Mouse (Mus musculus) erythroblast, embryonic 14.5 days (primary cell): ENCODE results near the gene Fam129b. TPM values are rescaled to one million over a fixed set of nuclear protein-coding genes. Genes with fewer than 3 reads are reported as not detected.

Experiments used
- H3K27me3 ChIP-seq: 2 replicates; pipeline ENCODE4 v1.6.1; 2012; ENCODE audit warnings: inconsistent platforms; ENCODE audit not compliant: control insufficient read depth
- H3K36me3 ChIP-seq: 2 replicates; pipeline ENCODE4 v1.6.1; 2012; ENCODE audit warnings: mild to moderate bottlenecking, inconsistent platforms; ENCODE audit not compliant: control insufficient read depth
- H3K4me1 ChIP-seq: 2 replicates; pipeline ENCODE4 v1.6.1; 2012; ENCODE audit warnings: inconsistent platforms; ENCODE audit not compliant: control insufficient read depth
- H3K4me3 ChIP-seq: replicated peaks from 2 replicates; pipeline ENCODE3; 2012; ENCODE audit warnings: moderate library complexity, mild to moderate bottlenecking, inconsistent platforms
- H3K9me3 ChIP-seq: 2 replicates; pipeline ENCODE4 v1.6.1; 2012; ENCODE audit warnings: low read length, inconsistent platforms, mixed read lengths; ENCODE audit not compliant: control insufficient read depth
- GATA1 ChIP-seq: IDR thresholded peaks from 2 replicates; pipeline ENCODE4 v1.6.1; 2012; ENCODE audit warnings: low read length, inconsistent platforms, mixed read lengths
- TAL1 ChIP-seq: IDR thresholded peaks from 3 replicates; pipeline ENCODE4 v1.6.1; 2012; ENCODE audit warnings: low read length, inconsistent platforms, mixed read lengths
- polyA plus RNA-seq: library from polyadenylated mRNA; stranded (reverse); fragments of >175 nt; gene quantifications from 2 replicates; pipeline ENCODE4 v1.2.3, GENCODE M21; 2012

The Fam129b gene
- polyA plus RNA-seq, 1 experiment: 0.13 TPM

DNA sequence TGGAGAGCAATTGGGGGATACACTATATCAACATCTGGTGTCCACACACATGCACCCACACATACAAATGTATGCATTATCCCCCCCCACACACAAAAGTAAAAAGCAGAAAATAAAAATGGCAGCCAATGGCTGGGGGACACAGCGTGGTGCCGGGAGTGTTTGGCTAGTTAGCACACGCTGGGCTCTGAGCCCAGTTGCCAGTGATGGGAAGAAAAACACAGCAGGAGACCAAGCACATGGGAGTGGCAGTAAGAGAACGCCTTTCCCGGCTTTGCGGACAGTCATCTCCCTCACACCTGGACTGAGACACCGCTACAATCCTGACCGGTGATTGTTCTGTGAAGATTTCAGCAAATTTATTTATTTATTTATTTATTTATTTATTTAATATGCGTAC is 95.3 kb downstream of the Fam129b start:
- Histone ChIP-seq H3K9me3 (no peaks in the 10 kb centered on the region), H3K27me3 (no peaks in the 10 kb centered on the region), H3K4me3 (no peak overlapping the region), H3K36me3 (peaks cover 39% of the 10 kb centered on the region), H3K4me1 (peaks cover 24% of the 10 kb centered on the region)
- TF ChIP-seq GATA1 (no peak), TAL1 (no peak)

DNA sequence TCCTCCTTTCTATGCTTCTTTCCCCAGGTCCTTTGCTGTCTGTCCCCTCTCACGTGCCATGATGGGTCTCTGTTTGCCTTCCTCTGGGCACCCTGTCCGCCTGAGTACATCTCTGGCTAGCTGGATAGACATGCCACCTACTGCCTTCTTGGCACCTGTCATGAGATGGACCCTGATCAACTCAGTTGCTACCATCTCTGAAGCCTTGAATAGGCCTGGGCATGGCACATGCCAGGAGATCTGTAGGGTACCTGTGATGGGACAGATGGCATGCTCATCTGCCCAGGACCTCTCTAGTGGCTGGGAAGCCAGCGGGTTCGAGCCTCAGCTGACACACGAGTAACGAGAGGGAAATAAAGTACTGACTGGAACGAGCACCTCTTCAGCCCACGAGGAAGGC is 98.3 kb downstream of the Fam129b start:
- Histone ChIP-seq H3K36me3 (peaks cover 46% of the 10 kb centered on the region), H3K4me1 (peaks cover 23% of the 10 kb centered on the region), H3K9me3 (no peaks in the 10 kb centered on the region), H3K27me3 (no peaks in the 10 kb centered on the region), H3K4me3 (no peak overlapping the region)
- TF ChIP-seq TAL1 (no peak), GATA1 (no peak)

Other genes starting within 250 kb of the Fam129b start
- 0.60 and 0.69 TPM in 2 replicates for gene Eng, start 229.5 kb upstream of the Fam129b start, polyA plus RNA-seq
- 1.0 and 1.2 TPM in 2 replicates for gene Fpgs, start 172.0 kb upstream of the Fam129b start, polyA plus RNA-seq
- 6.1 and 10.2 TPM in 2 replicates for gene Cdk9, start 163.0 kb upstream of the Fam129b start, polyA plus RNA-seq
- gene Sh2d3c, start 155.1 kb upstream of the Fam129b start, polyA plus RNA-seq: 0.04 and 0.06 TPM in 2 replicates
- gene 6330409D20Rik, start 135.1 kb upstream of the Fam129b start, polyA plus RNA-seq: not detected in 2 replicates
- 1.5 and 2.4 TPM in 2 replicates for gene Tor2a, start 118.9 kb upstream of the Fam129b start, polyA plus RNA-seq
- 0.02 TPM in 1 of 2 replicates, not detected in the other for gene Ttc16, start 100.5 kb upstream of the Fam129b start, polyA plus RNA-seq
- 0.06 TPM in 1 of 2 replicates, not detected in the other for gene Ptrh1, start 100.3 kb upstream of the Fam129b start, polyA plus RNA-seq
- gene Cfap157, start 91.7 kb upstream of the Fam129b start, polyA plus RNA-seq: not detected in 2 replicates
- 0.02 and 0.03 TPM in 2 replicates for gene Stxbp1, start 28.9 kb upstream of the Fam129b start, polyA plus RNA-seq
- gene Rpl12, start 85.4 kb downstream of the Fam129b start, polyA plus RNA-seq: 157 and 173 TPM in 2 replicates
- gene Lrsam1, start 85.5 kb downstream of the Fam129b start, polyA plus RNA-seq: 0.18 and 0.20 TPM in 2 replicates
- 4.3 and 7.0 TPM in 2 replicates for gene Slc2a8, start 106.0 kb downstream of the Fam129b start, polyA plus RNA-seq